Mouse (Mus musculus): ENCODE measurements around the gene Notch1. TPM values are rescaled to one million over a fixed set of nuclear protein-coding genes. Genes with fewer than 3 reads are reported as not detected.
A peak's percentile ranks its signal among the peaks of the same experiment; 100 is the strongest.

The Notch1 gene
- polyA plus RNA-seq, 1 experiment from 2014 or later: 12.1 TPM

- 1% methylated on average over 15 of the region's 15 CpGs for WGBS
- TF ChIP-seq CTCF (IDR thresholded peaks at IDR 0.05; ENCODE audit: low read depth): no peak
- Histone ChIP-seq H3K27me3 (ENCODE audit: insufficient read depth, low read length) (no peaks in the 10 kb centered on the region), H3K4me3 (replicated peaks; ENCODE audit: low read depth, low read length) (peak overlapping the region; percentile 68), H3K9me3 (replicated peaks; ENCODE audit: low read length) (no peaks in the 10 kb centered on the region), H3K4me2 (ENCODE audit: low read length) (peak overlapping the region; percentile 72), H3K9ac (ENCODE audit: low read depth, low read length) (peak overlapping the region; percentile 76), H3K4me1 (replicated peaks; ENCODE audit: insufficient read depth, low read length) (peaks cover 18% of the 10 kb centered on the region; the same call in 1 of the 2 replicates), H3K27ac (peak overlapping the region; percentile 82), H3K36me3 (ENCODE audit: insufficient read depth, low read length) (peaks cover 24% of the 10 kb centered on the region)
- peak; percentile 15 for DNase-seq (ENCODE audit: low spot score)
- no peak for ATAC-seq (replicated peaks; ENCODE audit: low FRiP score, low read depth)
Observed at GRCm38 (mm10) chr2:26444368-26444767, 72.1 kb downstream of the Notch1 start.

- peaks cover 25% of the 10 kb centered on the region for H3K36me3 ChIP-seq (ENCODE audit: insufficient read depth, low read length)
- H3K9ac ChIP-seq (ENCODE audit: low read depth, low read length): peak overlapping the region; percentile 76
- ATAC-seq (replicated peaks; ENCODE audit: low FRiP score, low read depth): no peak
- no peak overlapping the region for H3K27ac ChIP-seq
- 28% methylated on average over 3 of the region's 3 CpGs for whole genome bisulfite sequencing
- H3K9me3 ChIP-seq (replicated peaks; ENCODE audit: low read length): no peaks in the 10 kb centered on the region
- DNase-seq (ENCODE audit: low spot score): no peak
- TF ChIP-seq CTCF (IDR thresholded peaks at IDR 0.05; ENCODE audit: low read depth): no peak
- H3K4me1 ChIP-seq (replicated peaks; ENCODE audit: insufficient read depth, low read length): peaks cover 18% of the 10 kb centered on the region; the same call in 1 of the 2 replicates
- H3K27me3 ChIP-seq (ENCODE audit: insufficient read depth, low read length): no peaks in the 10 kb centered on the region
- H3K4me3 ChIP-seq (replicated peaks; ENCODE audit: low read depth, low read length): peak overlapping the region; percentile 68
- peak overlapping the region; percentile 72 for H3K4me2 ChIP-seq (ENCODE audit: low read length)
Observed at GRCm38 (mm10) chr2:26443876-26444275, 72.6 kb downstream of the Notch1 start.

- no peak for TF ChIP-seq CTCF (IDR thresholded peaks at IDR 0.05; ENCODE audit: low read depth)
- Histone ChIP-seq H3K36me3 (ENCODE audit: insufficient read depth, low read length) (peaks cover 35% of the 10 kb centered on the region), H3K27me3 (ENCODE audit: insufficient read depth, low read length) (no peaks in the 10 kb centered on the region), H3K9ac (ENCODE audit: low read depth, low read length) (no peak overlapping the region), H3K4me2 (ENCODE audit: low read length) (no peak overlapping the region), H3K9me3 (replicated peaks; ENCODE audit: low read length) (no peaks in the 10 kb centered on the region), H3K27ac (no peak overlapping the region), H3K4me1 (replicated peaks; ENCODE audit: insufficient read depth, low read length) (peaks cover 18% of the 10 kb centered on the region; the same call in 1 of the 2 replicates), H3K4me3 (replicated peaks; ENCODE audit: low read depth, low read length) (no peak overlapping the region)
- WGBS: 79% methylated on average over 1 of the region's 1 CpGs
- DNase-seq (ENCODE audit: low spot score) (no peak), ATAC-seq (replicated peaks; ENCODE audit: low FRiP score, low read depth) (no peak)
Observed at GRCm38 (mm10) chr2:26442843-26443242, 73.6 kb downstream of the Notch1 start.

- WGBS: 64% methylated on average over 5 of the region's 5 CpGs
- DNase-seq (ENCODE audit: low spot score) (no peak), ATAC-seq (replicated peaks; ENCODE audit: low FRiP score, low read depth) (no peak)
- no peak overlapping the region for H3K9ac ChIP-seq (ENCODE audit: low read depth, low read length)
- no peak for TF ChIP-seq CTCF (IDR thresholded peaks at IDR 0.05; ENCODE audit: low read depth)
- no peak overlapping the region for H3K27ac ChIP-seq
- H3K4me3 ChIP-seq (replicated peaks; ENCODE audit: low read depth, low read length): no peak overlapping the region
- no peaks in the 10 kb centered on the region for H3K9me3 ChIP-seq (replicated peaks; ENCODE audit: low read length)
- peaks cover 37% of the 10 kb centered on the region for H3K36me3 ChIP-seq (ENCODE audit: insufficient read depth, low read length)
- H3K27me3 ChIP-seq (ENCODE audit: insufficient read depth, low read length): no peaks in the 10 kb centered on the region
- peaks cover 10% of the 10 kb centered on the region; the same call in 1 of the 2 replicates for H3K4me1 ChIP-seq (replicated peaks; ENCODE audit: insufficient read depth, low read length)
- H3K4me2 ChIP-seq (ENCODE audit: low read length): no peak overlapping the region
Observed at GRCm38 (mm10) chr2:26441688-26442087, 74.8 kb downstream of the Notch1 start.

GRCm38 (mm10) chr2:26441261-26441660 lies 75.2 kb downstream of the Notch1 start:
- TF ChIP-seq CTCF (IDR thresholded peaks at IDR 0.05; ENCODE audit: low read depth): no peak

GRCm38 (mm10) chr2:26439671-26440070 lies 76.8 kb downstream of the Notch1 start:
- WGBS: 94% methylated on average over 6 of the region's 6 CpGs
- ATAC-seq (replicated peaks; ENCODE audit: low FRiP score, low read depth): no peak
- Histone ChIP-seq H3K9ac (ENCODE audit: low read depth, low read length) (no peak overlapping the region), H3K27ac (no peak overlapping the region), H3K27me3 (ENCODE audit: insufficient read depth, low read length) (no peaks in the 10 kb centered on the region), H3K36me3 (ENCODE audit: insufficient read depth, low read length) (peaks cover 52% of the 10 kb centered on the region), H3K4me3 (replicated peaks; ENCODE audit: low read depth, low read length) (no peak overlapping the region), H3K4me2 (ENCODE audit: low read length) (no peak overlapping the region), H3K9me3 (replicated peaks; ENCODE audit: low read length) (no peaks in the 10 kb centered on the region), H3K4me1 (replicated peaks; ENCODE audit: insufficient read depth, low read length) (peaks cover 7% of the 10 kb centered on the region; the same call in 1 of the 2 replicates)
- no peak for DNase-seq (ENCODE audit: low spot score)
- no peak for TF ChIP-seq CTCF (IDR thresholded peaks at IDR 0.05; ENCODE audit: low read depth)

More at GRCm38 (mm10) chr2:26441261-26441660, 75.2 kb downstream of the Notch1 start:
- Histone ChIP-seq H3K4me3 (replicated peaks; ENCODE audit: low read depth, low read length) (no peak overlapping the region), H3K36me3 (ENCODE audit: insufficient read depth, low read length) (peaks cover 37% of the 10 kb centered on the region), H3K27ac (no peak overlapping the region), H3K4me1 (replicated peaks; ENCODE audit: insufficient read depth, low read length) (peaks cover 7% of the 10 kb centered on the region; the same call in 1 of the 2 replicates), H3K27me3 (ENCODE audit: insufficient read depth, low read length) (no peaks in the 10 kb centered on the region), H3K9me3 (replicated peaks; ENCODE audit: low read length) (no peaks in the 10 kb centered on the region), H3K4me2 (ENCODE audit: low read length) (no peak overlapping the region), H3K9ac (ENCODE audit: low read depth, low read length) (no peak overlapping the region)
- 94% methylated on average over 4 of the region's 4 CpGs for WGBS
- ATAC-seq (replicated peaks; ENCODE audit: low FRiP score, low read depth) (no peak), DNase-seq (ENCODE audit: low spot score) (no peak)

GRCm38 (mm10) chr2:26438373-26438772 lies 78.1 kb downstream of the Notch1 start:
- DNase-seq (ENCODE audit: low spot score) (no peak), ATAC-seq (replicated peaks; ENCODE audit: low FRiP score, low read depth) (no peak)
- no peak overlapping the region for H3K27ac ChIP-seq
- no peaks in the 10 kb centered on the region; the same call in 1 of the 2 replicates for H3K4me1 ChIP-seq (replicated peaks; ENCODE audit: insufficient read depth, low read length)
- H3K4me2 ChIP-seq (ENCODE audit: low read length): no peak overlapping the region
- 85% methylated on average over 7 of the region's 7 CpGs for WGBS
- H3K36me3 ChIP-seq (ENCODE audit: insufficient read depth, low read length): peaks cover 65% of the 10 kb centered on the region
- H3K4me3 ChIP-seq (replicated peaks; ENCODE audit: low read depth, low read length): no peak overlapping the region
- H3K27me3 ChIP-seq (ENCODE audit: insufficient read depth, low read length): no peaks in the 10 kb centered on the region
- H3K9me3 ChIP-seq (replicated peaks; ENCODE audit: low read length): no peaks in the 10 kb centered on the region
- no peak overlapping the region for H3K9ac ChIP-seq (ENCODE audit: low read depth, low read length)
- no peak for TF ChIP-seq CTCF (IDR thresholded peaks at IDR 0.05; ENCODE audit: low read depth)
